Mouse (Mus musculus) lung, adult 2 months (tissue): ENCODE measurements at regions not wholly inside any gene's neighbourhood (a gene's known extent, or its start where the extent isn't known, plus 50 kb on each side); places are given as distances from the start of the nearest gene placed in this dataset.

Source experiments
- CTCF ChIP-seq: fragments of 200-500 bp; IDR thresholded peaks from 2 replicates; pipeline ENCODE4 v1.5.1; 2011; ENCODE audit warnings: mild to moderate bottlenecking, low read length, control low read depth; ENCODE audit not compliant: insufficient read depth
- POLR2A ChIP-seq: fragments of 200-500 bp; IDR thresholded peaks from 2 replicates; pipeline ENCODE4 v1.6.1; 2011; ENCODE audit warnings: low read depth, mild to moderate bottlenecking, control low read depth, low read length, borderline replicate concordance; ENCODE audit errors: extremely low read depth

DNA sequence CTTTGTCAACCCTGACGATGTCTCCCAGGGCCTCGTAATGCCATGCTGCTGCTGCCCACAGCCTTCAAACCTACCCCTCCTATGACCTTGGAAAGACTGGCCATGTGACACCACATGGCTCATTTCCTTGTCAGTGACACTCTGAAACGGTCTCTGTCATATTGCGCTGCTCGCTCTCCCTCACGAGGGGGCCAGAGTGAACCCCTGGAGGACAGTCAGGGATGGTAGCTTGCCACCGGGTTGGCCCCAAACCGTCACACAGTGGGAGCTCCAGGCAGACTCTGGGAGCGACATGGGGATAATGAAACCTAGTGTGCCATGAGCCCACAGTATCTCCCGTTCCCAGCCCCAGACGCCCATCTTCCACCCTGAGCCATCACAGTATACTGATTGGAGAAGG lies 188.8 kb downstream of the Bmp7 start:
- TF ChIP-seq CTCF (no peak), POLR2A (no peak)
